Mouse (Mus musculus) spleen, adult 18-20 months (tissue): ENCODE data around the gene Gm9837.

Experiments
- DNase-seq, 2 experiments: peaks; one replicate each; pipeline ENCODE4 v3.0.0; 2022; ENCODE audit warnings: mixed read lengths in 2 of 2

The Gm9837 gene

GRCm38 (mm10) chr11:53486822-53487594, 16.7 kb upstream of the Gm9837 start:
- peak in 1 of 2 experiments; percentile 3 for DNase-seq

GRCm38 (mm10) chr11:53486351-53486750, 16.1 kb upstream of the Gm9837 start:
- DNase-seq, result no peak

DNA sequence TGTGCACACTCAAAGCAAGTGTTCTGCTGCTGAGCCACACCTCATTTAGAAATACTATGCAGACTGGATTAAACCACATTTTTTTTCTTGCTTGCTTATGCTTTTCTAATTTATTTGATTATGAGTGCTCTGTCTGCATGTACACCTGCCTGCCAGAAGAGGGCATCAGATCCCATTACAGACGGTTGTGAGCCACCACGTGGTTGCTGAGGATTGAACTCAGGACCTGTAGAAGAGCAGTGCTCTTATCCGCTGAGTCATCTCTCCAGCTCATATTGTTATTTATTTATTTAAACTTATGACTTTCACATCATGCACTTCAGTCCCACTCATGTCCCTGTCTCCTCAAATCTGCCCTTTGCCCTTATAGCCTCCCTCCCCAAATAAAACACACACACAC, 15.4 kb upstream of the Gm9837 start:
- DNase-seq, result no peak

DNA sequence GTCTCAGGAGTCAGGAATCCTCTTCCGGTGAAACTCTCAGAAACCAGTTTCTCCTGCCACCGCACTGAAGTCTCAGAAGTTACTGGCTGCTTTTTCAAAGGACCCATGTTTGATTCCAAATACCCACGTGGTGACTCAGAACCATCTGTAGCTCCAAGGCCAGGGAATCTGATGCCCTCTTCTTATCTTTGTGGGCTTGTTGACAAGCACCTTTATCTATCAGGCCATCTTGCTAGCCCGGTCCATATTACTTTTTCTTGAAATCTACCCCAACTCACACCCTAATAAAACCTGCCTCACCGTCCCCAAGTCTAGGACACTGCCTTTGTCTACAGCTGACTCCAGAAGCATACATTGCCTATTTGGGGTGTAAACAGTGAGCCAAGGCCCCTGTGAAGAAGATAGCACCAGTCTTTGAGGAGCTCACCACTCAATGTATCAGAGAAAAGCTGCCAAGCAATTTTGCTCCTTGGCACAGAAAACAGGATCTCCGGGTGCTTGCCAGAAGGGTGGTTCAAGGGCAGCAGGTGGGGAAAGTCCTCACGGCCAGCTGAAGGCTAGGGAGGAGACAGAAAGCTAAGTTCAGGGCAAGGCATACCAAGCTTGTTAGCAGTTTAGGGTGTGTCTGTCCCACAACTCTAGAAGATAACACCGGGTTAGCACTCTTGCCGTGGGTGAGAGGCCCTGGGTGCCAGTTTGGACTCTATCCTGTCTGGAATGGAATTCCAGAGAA, 13.0 kb upstream of the Gm9837 start:
- DNase-seq, result no peak

DNA sequence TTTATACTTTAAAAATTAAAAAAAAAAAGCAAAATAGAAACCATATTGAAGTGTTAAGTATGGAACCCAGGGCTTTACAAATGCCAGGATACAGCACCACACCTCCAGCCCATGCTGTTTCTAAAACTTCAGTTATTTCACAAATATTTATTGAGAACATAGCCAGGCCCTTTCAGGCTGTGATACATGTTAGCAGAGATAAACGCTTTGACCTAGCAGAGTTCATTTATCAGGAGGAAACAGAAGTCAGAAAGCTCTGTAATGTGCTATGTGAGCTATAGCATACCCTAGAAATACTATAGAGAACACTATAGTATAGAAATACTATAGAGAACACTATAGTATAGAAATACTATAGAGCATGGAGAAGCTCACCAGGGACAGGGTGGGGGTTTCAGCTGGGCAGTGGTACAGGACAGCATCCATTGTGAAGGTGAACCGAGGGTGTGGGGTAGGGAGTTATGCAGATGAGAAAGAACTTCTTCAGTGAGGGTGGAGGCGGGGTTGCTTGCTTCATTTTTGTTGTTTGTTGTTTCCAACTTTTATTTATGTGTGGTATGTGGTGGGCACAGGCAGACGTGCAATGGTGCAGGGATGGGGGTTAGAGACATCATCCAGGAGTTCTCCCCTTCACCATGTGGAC, 10.9 kb upstream of the Gm9837 start:
- DNase-seq, result no peak

GRCm38 (mm10) chr11:53479783-53480301, 9.6 kb upstream of the Gm9837 start, which contains the start of the genes Gm9945 and Sowaha:
Gene Gm9945 (plus strand): TSS chr11:53480166.
Gene Sowaha (minus strand): TSS chr11:53480274.
- DNase-seq, result peak in 1 of 2 experiments; percentile 5

DNA sequence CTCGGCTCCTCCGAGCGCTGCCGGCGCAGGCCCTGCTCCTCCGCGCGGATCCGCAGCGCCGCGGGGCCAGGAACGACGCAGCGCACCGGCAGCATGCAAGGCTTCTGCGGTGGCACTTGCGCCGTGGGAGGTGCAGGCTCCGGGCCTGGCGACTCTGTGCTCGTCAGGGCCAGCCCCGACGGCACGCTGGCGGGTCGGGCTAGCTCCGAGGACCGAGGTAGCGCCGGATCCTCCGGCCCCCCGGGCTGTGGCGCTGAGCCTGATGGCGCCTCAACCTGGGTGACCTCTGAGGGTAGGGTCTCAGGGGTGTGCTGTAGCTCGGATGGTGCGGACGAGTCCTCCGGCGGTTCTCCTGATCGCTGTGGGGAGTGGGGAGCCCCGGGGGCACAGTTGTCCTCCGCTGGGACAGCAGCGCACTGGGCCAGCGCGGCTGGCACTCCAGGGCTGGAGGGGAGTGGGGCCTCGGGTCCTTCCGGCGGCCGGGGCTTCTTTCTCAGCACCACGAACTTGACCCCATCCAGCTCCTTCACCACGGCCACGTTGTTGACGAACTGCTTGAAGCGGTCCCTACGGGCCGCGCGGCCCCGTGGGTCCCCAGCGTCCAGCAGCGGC, 9.0 kb upstream of the Gm9837 start:
- no peak for DNase-seq

GRCm38 (mm10) chr11:53478383-53479170, 8.3 kb upstream of the Gm9837 start:
- no peak for DNase-seq

GRCm38 (mm10) chr11:53477833-53478232, 7.6 kb upstream of the Gm9837 start:
- DNase-seq, result no peak

GRCm38 (mm10) chr11:53475620-53476019, 5.3 kb upstream of the Gm9837 start:
- no peak for DNase-seq

GRCm38 (mm10) chr11:53472709-53473108, 2.4 kb upstream of the Gm9837 start:
- DNase-seq, result no peak

DNA sequence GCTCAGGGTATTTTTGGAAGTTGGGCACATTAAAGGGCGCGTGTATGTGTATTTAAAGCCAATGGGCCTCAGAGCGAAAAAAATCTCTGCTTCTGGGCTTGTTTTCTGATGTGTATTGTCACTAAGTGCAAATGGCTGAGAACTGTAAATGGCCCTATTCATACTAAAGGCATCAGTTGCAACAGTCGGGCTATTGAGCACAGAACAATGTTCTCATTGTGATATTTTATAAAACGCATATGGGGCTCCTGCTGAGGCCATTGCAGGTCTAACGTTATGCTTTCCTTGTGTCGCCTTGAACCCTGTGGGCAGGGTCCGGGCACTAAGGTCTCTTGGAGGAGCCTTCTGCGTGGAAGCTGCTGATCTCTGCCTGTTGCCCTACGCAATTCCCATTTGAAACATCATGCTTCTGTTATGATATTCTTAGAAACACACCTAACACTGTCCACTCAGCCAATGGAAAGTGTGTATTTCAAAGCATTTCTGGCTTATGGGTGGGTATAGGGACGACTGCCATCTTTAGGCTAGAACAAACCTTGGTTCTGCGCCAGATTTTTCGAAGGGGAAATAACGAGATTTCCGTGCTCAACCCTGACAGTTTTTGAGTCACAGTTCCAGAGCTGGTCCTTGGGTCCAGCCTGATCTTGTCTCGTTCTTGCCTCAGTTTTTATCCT, 848 bp downstream of the Gm9837 start:
- no peak for DNase-seq

DNA sequence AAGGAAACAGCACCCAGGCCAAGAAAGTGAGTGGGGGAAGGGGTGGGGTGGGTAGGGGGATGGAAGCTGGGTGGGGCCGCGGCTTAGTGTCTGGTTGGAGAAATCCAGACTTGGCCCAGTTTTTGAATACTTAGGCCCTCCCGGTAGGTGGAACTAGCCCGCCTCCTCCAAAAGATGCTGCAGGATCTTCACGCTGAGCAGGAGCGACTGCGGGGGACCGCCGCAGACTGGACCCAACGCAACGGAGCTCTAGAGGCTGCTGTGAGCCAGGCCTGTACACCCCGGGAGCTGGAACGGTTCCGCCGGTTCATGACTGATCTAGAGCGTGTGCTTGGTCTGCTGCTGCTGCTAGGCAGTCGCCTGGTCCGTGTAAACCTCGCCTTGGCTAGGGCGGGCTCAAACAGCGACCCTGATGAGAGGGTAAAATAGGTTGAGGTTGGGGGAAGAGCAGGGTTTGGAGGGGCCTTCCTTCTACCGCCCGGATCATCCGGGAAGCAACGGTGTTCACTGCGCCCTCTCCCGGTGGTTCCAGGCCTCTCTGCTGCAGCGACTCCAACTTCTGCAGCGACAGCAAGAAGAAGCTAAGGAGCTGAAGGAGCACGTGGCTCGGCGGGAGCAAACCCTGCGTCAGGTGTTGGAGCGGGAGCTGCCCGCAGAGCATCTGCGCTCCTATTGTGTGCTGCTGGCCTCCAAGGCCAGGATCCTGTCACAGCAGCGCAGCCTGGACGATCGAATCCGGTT, 3.9 kb downstream of the Gm9837 start:
- DNase-seq, result peak in 1 of 2 experiments; percentile 28

- no peak for DNase-seq
Observed at GRCm38 (mm10) chr11:53463551-53464424, 6.5 kb downstream of the Gm9837 start.

DNA sequence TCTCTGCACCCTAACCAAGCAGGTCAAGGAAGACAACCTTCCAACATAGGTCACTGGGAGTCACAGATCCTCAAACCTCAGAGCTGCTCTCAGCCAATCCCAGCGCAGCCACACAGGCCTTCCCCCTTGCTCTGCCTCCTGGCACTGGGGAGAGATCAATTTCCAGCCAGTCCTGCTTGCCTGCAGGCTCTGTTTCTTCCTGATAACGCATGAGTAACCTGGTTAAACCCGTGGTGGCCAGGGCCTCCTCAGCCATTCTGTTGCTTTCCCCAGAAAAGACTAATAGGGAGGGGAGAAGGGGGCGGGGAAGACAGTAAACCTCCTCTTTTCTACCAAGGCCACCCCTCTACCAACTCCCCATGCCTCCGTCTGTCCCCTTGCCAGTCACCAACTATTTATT, 8.6 kb downstream of the Gm9837 start:
- no peak for DNase-seq

DNA sequence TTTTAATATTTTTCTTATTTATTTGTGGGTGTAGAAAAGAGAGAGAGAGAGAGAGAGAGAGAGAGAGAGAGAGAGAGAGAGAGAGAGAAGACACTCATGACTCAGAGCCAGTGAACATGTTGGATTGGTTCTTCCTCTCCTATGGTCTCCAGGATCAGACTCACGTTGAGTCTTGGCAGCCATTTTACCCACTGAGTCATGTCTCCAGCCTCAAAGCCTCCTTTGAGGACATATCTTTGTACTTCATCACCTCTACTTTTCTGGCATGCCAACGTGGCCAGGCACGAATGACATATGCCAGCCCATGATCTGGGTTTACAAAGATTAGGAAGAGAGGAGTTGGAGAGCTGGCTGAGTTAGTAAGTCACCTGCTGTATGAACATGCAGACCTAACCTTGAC, 10.1 kb downstream of the Gm9837 start:
- DNase-seq, result no peak

- DNase-seq, result no peak
Observed at GRCm38 (mm10) chr11:53458996-53459395, 11.3 kb downstream of the Gm9837 start.

GRCm38 (mm10) chr11:53457372-53457954, 12.8 kb downstream of the Gm9837 start:
- no peak for DNase-seq
